Mouse (Mus musculus) thymus, postnatal 4 days (tissue): Measurements from ENCODE around the gene Gm42957.
A peak's percentile ranks its signal among the peaks of the same experiment; 100 is the strongest.
"Not testable (repeated sequence)": the region's sequence is repeated elsewhere in the genome, so short reads cannot be mapped to it uniquely, and the experiment has no call there.

Experiments
- DNase-seq: peaks from one replicate; pipeline ENCODE4 v3.0.0; 2021

The Gm42957 gene

DNA sequence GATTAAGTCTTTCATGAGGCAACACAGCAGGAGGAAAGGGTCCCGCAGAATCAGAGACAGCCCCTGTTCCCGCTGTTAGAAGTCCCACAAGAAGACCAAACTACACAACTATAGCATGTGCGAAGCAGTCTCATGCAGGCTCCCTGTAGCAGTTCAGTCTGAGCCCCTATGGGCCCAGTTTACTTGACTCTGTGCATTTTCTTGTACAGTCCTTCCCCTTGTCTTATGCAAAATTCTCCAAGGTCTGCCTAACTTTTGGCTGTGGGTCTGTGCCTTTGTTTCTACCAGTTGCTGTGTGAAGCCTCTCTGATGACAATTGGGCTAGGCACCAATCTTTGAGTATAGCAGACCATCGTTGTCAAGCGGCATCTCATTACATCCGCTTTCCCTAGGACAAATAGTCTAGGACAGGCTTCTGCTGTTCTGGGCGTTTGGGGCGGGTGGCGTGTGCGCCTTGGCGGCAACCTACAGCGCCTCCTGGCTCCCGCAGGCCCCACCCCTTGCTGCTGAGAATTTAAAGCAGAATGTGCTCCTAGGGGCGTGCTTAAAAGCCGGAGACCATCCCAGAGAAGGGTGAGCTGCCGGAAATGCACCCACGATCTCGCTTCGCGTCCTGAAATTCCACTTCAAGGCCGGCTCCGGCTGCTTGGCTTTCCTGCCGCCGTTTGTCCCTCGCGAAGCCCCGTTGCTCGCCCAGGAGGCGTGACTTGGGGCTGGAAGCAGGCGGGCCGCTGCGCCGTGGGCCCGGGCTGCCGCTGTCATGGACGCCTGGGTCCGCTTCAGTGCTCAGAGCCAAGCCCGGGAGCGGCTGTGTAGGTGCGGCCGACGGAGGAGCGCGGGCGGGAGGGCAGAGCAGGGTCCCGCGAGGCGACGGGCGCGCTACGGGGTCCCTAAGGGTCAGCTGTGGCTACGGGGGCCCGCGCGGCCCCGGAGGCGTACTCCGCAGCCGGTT lies at the start of gene Gm42957, which contains the start of gene Pex11b:
Gene Gm42957, plus strand, starts transcription at position 547 of the 952 bp plus-strand sequence.
Gene Pex11b, plus strand, starts transcription at position 449 of the 952 bp plus-strand sequence.
- peak; percentile 87 for DNase-seq

DNA sequence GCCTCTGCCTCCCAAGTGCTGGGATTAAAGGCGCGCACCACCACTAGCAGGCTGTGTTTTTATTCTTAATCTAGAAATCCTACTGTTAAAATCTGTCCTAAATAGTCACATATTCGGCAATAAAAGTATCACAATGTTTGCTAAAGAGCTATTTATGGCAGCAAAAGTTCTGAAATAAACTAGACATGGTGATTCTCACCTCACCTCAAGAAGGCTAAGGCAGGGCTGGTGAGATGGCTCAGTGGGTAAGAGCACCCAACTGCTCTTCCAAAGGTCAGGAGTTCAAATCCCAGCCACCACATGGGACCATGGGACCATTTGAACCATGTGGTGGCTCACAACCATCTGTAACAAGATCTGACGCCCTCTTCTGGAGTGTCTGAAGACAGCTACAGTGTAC lies 44.6 kb upstream of the Gm42957 start:
- no peak for DNase-seq

DNA sequence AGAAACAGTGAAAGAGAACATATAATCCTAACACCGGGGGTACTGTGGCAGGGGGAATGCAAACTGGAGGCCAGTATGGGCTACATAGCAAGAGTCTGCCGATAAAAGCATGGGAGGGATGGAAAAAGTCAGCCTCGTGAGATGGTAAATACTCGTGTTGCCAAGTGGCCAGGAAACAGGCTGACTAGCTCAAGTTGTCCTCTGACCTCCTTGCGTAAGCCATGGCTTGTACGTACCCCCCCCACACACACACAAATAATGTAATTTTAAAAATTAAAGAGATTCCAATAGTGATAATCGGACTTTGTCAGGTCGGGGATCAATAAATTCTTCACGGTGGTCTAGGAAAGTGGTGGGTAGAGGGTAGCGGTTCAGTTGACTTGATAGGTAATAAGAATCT lies 41.9 kb upstream of the Gm42957 start:
- DNase-seq: no peak

DNA sequence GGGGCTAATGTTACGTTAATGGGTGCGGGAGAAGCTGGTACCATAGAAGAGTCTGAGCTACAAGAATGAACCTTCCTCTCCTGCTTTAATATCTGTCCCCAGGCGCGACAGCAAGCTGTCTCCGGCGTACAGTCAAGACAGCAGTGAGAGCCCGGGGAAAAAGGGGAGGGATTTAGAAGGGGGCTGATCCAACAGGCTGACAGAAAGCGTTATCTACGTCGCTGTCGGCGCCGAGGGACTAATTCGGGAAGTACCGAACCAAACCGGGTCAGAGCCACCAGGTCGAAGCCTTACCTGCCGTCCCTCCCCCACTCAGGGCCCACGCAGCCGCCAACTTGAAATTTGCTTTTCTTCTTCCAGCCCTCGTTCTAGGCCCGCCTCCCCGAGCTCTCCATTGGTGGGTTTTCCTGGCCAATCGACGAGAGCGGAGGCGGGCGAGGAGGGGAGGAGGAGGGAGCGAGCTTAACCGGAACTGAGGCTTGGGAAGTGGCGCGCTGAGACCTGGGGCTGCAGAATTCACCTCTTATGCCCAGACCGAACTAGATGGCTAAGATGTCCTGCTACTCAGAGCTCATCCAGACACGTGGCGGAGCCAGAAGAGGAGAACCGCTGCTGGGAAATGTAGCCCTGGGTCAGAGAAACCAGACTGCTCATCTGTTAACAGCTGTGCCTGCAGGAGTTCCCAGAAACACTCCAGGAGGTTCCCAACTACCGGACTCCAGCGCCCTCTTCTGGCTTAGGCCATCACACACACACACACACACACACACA lies 41.3 kb upstream of the Gm42957 start, which contains the start of gene Polr3gl:
Gene Polr3gl, minus strand, starts transcription at position 392 of the 771 bp plus-strand sequence.
- DNase-seq: peak; percentile 96

DNA sequence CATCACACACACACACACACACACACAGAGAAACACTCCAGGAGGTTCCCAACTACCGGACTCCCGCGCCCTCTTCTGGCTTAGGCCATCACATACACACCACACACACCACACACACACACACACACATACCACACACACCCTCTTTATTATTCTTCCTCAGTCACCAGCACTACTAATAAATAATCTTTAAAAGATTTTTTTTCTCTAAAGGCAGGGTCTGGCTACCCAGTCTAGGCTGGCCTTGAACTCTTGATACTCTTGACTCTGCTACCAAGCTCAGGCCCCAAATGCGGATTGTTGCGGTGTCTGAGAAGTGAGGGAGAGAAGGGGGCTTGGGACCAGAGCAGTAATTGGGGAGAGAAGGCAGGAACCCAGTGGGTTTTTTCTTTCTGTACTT lies 40.4 kb upstream of the Gm42957 start:
- DNase-seq: no peak

DNA sequence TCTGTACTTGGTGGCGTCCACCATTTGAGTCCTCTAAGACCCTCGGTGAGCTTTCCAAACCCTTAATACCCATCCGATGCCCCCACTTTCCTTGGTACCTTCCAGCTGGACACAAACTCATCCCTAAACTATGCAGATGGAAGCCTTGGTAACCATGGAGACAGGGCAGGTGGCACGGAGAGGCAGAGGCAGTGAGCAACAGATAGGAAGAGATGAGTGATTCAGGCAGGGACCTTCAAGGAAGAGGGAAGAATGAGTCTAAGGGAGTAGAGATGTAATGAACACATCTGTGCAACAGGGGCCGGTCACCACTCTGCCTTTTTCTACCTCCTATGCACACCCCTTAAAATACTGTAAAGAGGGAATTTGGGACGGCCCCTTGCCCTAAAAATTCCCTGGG lies 39.6 kb upstream of the Gm42957 start:
- DNase-seq: no peak

DNA sequence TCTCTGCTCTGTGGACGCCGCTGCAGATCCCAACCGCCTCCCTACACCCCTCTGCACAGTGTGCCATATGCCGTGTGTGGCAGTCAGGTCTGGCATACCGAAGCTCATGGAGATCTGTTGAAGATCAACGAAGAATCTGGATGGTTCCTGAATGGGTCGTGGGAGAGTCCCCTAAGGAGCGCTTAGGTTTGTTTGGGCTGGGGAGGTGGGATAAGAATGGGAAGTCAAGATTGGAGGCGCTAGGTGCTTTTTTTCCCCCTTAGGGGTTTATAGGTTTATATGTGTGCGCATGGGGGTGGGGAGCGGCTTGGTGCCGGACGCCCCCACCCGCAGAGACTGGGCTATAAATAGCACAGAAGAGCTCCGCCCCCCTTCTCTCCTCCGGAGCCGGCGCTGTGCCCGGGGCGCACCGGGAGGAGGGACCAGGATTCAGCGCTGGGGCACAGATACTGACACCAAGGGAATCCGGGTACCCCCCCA lies 39.0 kb upstream of the Gm42957 start, which contains the start of gene Ankrd34a:
Gene Ankrd34a, plus strand, starts transcription at position 409 of the 480 bp plus-strand sequence.
- peak; percentile 48 for DNase-seq

DNA sequence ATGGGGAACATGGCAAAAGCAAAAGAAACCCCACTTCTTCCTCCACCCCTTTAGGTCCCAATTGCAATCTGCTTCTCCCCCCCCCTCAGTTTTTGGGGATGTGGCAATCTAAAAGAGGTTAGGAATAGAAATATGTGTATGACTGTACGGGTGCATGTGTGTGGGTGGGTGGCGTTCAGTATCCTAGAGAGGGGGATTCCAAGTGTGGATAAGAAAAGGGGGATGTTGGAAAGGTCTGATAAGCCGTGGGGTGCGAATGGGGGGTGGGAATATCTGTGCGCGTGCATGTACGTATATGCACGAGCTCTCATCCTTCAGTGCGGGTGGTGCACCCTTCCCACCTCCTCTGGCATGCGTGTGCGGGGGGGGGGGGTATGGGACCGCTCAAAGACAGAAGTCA lies 38.4 kb upstream of the Gm42957 start:
- no peak for DNase-seq

DNA sequence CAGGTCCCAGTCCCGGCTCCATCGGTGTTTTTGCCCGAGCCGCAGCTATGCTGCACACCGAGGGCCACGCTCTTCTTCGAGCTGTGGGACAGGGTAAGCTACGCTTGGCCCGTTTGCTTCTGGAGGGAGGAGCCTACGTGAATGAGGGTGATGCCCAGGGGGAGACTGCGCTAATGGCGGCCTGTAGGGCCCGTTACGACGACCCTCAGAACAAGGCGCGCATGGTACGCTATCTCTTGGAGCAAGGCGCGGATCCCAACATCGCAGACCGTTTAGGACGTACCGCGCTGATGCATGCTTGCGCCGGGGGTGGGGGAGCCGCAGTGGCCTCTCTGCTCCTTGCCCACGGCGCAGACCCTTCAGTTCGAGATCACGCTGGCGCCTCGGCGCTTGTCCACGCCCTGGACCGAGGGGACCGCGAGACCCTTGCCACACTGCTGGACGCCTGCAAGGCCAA lies 37.8 kb upstream of the Gm42957 start:
- DNase-seq: peak; percentile 37

DNA sequence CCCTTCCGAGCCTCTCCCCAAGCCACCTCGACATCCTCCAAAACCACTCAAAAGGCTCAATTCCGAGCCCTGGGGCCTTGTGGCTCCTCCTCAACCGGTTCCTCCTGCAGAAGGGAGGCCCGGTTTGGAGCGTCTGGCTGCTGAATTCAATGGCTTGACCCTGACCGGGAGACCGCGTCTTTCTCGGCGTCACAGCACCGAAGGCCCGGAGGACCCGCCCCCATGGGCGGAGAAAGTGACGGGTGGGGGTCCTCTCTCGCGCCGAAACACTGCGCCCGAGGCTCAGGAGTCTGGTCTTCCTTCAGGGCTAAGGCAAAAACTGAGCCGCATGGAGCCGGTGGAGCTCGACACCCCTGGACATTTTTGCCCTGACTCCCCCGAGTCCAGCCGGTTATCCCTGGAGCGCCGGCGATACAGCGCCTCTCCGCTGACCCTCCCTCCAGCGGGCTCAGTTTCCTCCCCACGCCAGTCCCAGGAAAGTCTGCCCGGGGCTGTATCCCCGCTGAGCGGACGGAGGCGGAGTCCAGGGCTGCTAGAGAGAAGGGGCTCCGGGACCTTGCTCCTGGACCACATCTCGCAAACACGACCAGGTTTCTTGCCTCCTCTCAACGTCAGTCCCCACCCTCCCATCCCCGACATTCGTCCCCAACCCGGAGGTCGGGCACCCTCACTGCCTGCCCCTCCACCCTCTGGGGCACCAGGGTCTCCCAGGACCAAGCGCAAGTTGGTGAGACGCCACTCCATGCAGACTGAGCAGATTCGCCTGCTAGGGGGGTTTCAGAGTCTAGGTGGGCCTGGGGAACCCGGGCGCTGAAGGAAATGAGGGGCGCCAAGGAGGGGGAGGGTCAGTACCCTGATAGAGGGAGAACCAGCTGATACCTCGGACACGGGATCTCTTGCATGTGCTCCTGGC lies 36.9 kb upstream of the Gm42957 start:
- DNase-seq: peak; percentile 47

DNA sequence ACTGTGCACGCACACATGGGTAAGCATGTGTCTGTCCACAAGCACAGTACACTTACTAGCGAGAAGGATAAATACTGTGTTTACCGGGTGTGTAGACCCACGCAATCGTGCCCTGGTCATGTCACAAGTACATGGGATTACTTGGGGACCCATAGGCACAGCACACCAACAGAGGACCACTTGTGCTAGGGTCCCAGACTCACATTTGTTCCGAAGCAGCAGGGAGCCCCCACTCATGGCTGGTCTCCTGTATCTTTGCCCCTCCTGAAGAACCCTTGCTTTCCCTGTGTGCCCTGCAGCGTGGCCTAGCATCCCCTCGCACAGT lies 36.2 kb upstream of the Gm42957 start:
- DNase-seq: no peak

DNA sequence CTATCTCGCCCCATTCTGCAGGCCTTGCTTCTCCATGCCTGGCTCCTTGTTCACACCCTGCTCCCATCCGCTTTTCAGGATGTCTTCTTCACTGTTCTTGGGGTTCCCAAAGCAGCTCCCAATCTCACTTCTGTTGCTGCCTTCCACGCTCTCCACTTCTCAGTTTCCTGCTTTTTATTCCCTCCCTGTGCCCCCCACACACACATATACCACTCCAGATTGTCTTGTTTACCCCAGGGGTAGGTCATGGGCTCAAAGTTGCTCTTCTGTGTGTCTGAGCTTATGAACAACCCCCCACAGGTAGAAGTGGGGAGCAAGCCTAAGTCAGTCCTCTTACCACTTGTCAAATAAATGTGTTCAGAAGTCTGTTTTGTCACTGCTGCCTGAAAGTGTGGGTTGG lies 35.9 kb upstream of the Gm42957 start:
- DNase-seq: no peak

DNA sequence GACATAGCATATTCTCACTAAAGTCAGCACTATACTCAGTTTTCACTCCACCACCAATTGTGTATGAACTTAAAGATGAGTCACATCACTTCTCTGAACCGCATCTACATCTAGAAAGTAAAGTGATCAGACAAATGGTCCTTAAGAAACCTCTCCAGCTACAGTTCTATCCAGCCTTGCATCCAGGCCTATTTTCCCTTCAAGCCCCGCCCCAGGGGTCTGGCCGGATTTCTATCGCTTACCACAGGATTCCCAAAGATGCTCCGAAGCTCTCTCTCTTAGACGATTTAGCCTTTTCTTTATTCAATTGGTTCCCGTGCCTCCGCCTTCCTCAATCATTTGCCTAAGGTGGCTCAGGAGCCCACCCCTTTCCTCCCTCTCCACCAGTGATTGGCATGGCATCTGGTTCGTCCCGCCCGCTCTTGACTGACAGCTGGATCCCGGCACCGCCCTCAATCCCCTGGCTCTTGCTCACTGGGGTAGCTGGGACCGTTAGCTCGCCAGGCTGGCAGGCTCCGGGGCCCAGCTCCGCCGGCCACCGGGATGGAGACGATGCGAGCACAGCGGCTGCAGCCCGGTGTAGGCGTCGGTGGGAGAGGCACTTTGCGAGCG lies 34.5 kb upstream of the Gm42957 start, which contains the start of gene Lix1l:
Gene Lix1l, plus strand, starts transcription at position 511 of the 612 bp plus-strand sequence.
- DNase-seq: peak; percentile 89

DNA sequence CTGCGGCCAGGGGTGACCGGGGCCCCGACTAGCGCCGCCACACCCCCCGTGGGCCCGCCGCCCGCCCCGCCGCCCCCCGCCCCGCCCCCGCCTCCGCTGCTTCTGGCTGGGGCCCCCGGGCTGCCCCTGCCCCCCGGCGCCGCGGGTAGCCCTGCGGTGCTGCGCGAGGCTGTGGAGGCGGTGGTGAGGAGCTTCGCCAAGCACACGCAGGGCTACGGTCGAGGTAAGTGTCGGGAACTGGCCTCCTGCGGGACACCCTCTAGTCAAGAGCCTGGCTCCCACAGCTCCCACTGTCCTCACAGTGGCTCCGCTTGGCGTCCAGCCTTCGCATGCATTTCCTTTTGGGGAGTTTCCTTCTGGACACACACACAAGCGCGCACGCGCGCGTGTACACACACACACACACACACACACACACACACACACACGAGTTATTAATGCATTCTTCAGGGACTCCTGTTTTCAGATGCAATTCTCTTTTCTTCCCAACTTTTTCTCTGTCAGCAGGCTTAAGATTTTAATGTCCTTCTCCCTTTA lies 34.0 kb upstream of the Gm42957 start:
- DNase-seq: no peak

DNA sequence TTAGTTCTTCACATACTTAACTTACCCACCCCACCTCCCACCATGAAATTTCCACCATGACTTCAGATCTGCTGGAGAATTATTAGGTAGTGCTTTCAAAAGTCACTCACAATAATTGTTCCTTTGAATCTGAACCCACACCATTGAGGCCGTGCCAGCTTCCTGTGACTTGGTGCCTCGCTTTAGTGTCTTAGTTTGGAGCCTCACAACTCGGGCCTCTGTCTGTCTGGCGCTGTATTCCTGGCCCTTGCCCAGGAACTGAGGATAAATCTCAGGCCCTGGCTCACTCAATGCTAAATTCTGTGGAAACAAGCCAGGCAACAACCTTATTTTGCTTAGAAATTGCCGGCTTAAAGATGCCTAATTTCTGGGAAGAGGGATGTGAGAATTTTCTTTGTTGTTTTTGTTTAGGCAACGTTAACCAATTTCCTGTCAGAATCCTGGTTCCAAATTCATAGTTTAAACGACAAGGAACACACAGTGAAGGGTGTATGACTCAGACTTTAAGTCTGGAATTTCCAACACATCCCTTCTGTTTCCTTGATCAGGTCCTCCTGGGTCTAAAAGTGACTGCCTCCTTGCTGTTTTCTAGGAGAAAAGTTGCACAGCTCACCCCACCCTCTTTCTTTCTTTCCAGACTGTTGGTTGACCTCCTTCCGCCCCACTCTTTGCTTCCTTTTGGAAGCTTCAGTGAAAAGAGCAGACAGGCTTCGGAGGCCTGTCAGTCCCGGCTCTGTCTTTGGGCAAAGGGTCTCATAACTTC lies 33.2 kb upstream of the Gm42957 start:
- DNase-seq: no peak

DNA sequence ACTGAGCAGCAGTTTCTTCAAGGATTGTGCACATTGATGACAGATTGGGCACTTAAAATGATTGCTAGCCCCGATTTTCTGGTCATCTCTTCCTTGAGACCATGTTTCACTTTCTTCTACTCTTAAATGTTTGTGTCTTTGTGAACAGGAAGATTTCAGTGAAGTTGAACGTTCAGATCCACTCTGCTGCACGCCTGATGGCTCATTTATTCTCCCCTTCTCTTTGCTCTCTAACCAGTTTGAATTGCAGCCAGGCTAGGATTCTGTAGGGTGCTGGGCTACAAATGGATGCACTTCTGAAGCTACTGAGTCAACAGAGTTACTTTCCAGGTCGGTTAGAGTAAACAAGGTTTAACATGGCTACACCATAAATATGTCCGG lies 32.6 kb upstream of the Gm42957 start:
- DNase-seq: no peak

DNA sequence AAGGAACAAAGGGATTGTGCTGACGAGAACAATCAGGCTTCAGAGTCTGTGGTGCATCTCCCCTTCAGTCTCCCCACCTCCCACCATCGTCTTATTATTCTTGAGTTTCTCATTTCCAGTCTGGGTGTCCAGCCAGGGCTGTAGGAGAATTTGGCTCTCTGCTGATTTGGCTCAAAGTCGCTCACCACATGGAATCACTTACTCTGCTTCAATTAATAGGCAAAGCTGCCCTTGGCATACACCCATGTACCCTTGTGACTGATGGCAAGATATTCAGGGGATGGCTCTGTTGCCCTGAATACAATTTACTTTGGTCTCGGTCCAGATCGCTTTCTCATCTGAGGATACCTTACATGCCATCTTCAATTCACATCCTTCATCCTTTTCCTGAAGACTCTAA lies 32.0 kb upstream of the Gm42957 start:
- DNase-seq: no peak

DNA sequence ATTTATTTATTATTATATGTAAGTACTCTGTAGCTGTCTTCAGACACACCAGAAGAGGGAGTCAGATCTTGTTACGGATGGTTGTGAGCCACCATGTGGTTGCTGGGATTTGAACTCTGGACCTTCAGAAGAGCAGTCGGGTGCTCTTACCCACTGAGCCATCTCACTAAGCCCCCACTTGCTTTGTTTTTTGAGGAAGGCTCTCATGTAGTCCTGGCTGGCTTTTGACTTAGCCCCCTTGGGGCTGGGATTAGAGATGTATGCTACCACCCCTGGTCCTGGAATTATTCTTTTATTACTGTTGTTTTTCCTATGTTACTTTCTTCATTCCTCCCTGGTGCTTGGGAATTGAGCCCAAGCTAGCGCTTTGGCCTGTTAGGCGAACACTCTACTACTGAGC lies 29.3 kb upstream of the Gm42957 start:
- not testable (repeated sequence) for DNase-seq

DNA sequence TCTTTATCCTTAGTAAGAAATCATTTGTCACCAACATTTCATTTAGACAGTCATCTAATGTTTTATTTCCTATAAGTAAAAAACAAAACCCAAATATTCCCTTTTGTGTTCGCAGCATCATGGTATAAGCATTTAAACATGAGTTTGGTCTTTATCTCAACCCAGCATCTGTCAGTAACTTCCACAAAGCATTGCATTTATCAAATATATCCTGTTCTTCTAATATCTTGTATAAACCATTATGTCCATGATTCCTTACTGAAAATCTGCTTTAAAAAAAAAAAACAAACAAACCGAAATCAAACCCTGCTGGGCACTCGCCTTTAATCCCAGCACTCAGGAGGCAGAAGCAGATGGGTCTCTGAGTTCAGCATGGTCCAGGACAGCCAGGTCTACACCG lies 28.7 kb upstream of the Gm42957 start:
- DNase-seq: no peak

DNA sequence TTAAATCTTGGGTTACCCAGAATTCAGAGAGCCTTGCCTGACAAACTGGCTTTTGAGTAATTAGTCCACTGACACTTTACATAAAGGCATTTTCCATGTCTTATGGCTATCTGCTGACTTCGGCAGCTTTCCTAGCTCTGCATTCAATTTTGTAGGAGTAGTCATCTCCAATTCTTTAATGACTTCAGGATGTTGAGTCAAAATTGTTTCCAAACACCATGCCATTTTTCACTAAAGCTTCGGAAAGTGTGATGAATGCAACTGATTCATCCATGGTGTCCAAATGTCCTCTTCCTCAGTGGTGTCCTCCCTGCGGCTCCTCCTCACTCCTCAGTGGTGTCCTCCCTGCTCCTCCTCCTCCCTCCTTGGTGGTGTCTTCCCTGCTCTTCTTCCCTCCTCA lies 17.3 kb upstream of the Gm42957 start:
- no peak for DNase-seq

DNA sequence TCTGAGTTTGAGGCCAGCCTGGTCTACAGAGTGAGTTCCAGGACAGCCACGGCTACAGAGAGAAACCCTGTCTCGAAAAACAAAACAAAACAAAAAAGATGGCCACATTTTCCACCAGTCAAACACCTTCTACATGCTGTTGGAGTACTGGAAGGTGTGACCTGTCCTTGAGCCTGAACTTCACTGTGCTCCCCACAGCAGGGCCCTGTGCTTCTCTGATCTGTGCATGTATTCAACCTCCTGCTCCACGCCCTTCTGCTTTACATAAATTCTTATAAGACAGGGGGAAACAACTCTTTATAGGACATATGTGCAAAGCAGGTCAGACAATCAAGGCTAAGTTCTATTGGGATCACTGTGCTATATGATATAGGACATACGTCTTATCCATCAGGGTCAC lies 12.1 kb upstream of the Gm42957 start:
- DNase-seq: no peak
